Comparison of ENCODE assay signal across 7 mouse cellular contexts in genomic region chr5:97935140-97936129, GRCm38 (mm10).
DNase-seq lines count a peak whose midpoint lies in the region; ATAC-seq and TF ChIP-seq lines count a peak whose summit lies in the region.

No protein-coding gene starts in this region.

- H3K4me3 ChIP-seq in ES-E14 (ENCODE audit: insufficient read depth in 1 of 2, low read depth in 1 of 2, low read length in 2 of 2, poor library complexity in 1 of 2, severe bottlenecking in 1 of 2) = peak overlapping the region; percentile 53 to 62
- no peak overlapping the region for H3K4me3 ChIP-seq in embryonic fibroblast, embryonic 13.5 days (ENCODE audit: insufficient read depth, low read length)
- peak overlapping the region; percentile 50 for H3K4me3 ChIP-seq in hindbrain, postnatal 0 days (ENCODE audit: low read length)
- H3K4me3 ChIP-seq in limb, embryonic 10.5 days = peak overlapping the region; percentile 63
- peak overlapping the region; percentile 53 for H3K4me3 ChIP-seq in midbrain, embryonic 12.5 days
- peak overlapping the region; percentile 42 for H3K4me3 ChIP-seq in stomach, embryonic 14.5 days (ENCODE audit: low read depth, low read length)

- WGBS in hindbrain, postnatal 0 days = 3% methylated on average over 56 of the region's 56 CpGs
- WGBS in limb, embryonic 10.5 days = 3% methylated on average over 56 of the region's 56 CpGs
- WGBS in midbrain, embryonic 12.5 days = 2% methylated on average over 53 of the region's 56 CpGs
- 4% methylated on average over 55 of the region's 56 CpGs for WGBS in stomach, embryonic 14.5 days

- DNase-seq in ES-E14 (ENCODE audit: low read depth, low spot score) = peak; percentile 34
- peak; percentile 51 for DNase-seq in adrenal gland, postnatal 14 days
- DNase-seq in hindbrain, postnatal 0 days (ENCODE audit: low spot score) = peak; percentile 68
- DNase-seq in limb, embryonic 10.5 days (ENCODE audit: low spot score) = peak; percentile 73

- H3K27me3 ChIP-seq in hindbrain, postnatal 0 days (ENCODE audit: insufficient read depth, low read length) = 0 out of 2 replicates have a peak, but pooled peaks cover 4% of the 10 kb centered on the region
- peaks cover 21% of the 10 kb centered on the region; the same call in 1 of the 2 replicates for H3K27me3 ChIP-seq in limb, embryonic 10.5 days (ENCODE audit: low read depth, poor library complexity, severe bottlenecking)
- H3K27me3 ChIP-seq in midbrain, embryonic 12.5 days = peaks cover 9% of the 10 kb centered on the region
- H3K27me3 ChIP-seq in stomach, embryonic 14.5 days (ENCODE audit: control insufficient read depth, insufficient read depth, low read length) = no peaks in the 10 kb centered on the region

- no peaks in the 10 kb centered on the region for H3K9me3 ChIP-seq in ES-E14 (ENCODE audit: control insufficient read depth, insufficient read depth, low read depth, low read length)
- H3K9me3 ChIP-seq in hindbrain, postnatal 0 days (ENCODE audit: low read length) = no peaks in the 10 kb centered on the region
- H3K9me3 ChIP-seq in limb, embryonic 10.5 days (replicated peaks) = no peaks in the 10 kb centered on the region
- no peaks in the 10 kb centered on the region for H3K9me3 ChIP-seq in midbrain, embryonic 12.5 days
- H3K9me3 ChIP-seq in stomach, embryonic 14.5 days (ENCODE audit: control insufficient read depth, low read depth, low read length) = no peaks in the 10 kb centered on the region

- TF ChIP-seq POLR2A in embryonic fibroblast, embryonic 13.5 days (IDR thresholded peaks at IDR 0.05; ENCODE audit: low read depth, low read length) = no peak

- peak overlapping the region; percentile 69 for H3K4me2 ChIP-seq in hindbrain, postnatal 0 days (ENCODE audit: low read depth, low read length)
- H3K4me2 ChIP-seq in midbrain, embryonic 12.5 days (replicated peaks) = peak overlapping the region; percentile 90
- peak overlapping the region; percentile 86 for H3K4me2 ChIP-seq in stomach, embryonic 14.5 days (replicated peaks; ENCODE audit: low read depth, low read length)

- peak overlapping the region; percentile 20 for H3K9ac ChIP-seq in ES-E14 (ENCODE audit: insufficient read depth, low read depth, low read length, poor library complexity, severe bottlenecking)
- peak overlapping the region; percentile 44 for H3K9ac ChIP-seq in hindbrain, postnatal 0 days (replicated peaks; ENCODE audit: low read length)
- H3K9ac ChIP-seq in midbrain, embryonic 12.5 days (replicated peaks) = peak overlapping the region; percentile 46
- no peak overlapping the region; the same call in 1 of the 2 replicates for H3K9ac ChIP-seq in stomach, embryonic 14.5 days (replicated peaks; ENCODE audit: low read depth, low read length)

- no peaks in the 10 kb centered on the region for H3K36me3 ChIP-seq in ES-E14 (ENCODE audit: control insufficient read depth, insufficient read depth, low read length, poor library complexity, severe bottlenecking)
- H3K36me3 ChIP-seq in hindbrain, postnatal 0 days (ENCODE audit: insufficient read depth, low read length) = no peaks in the 10 kb centered on the region
- H3K36me3 ChIP-seq in limb, embryonic 10.5 days = peaks cover 9% of the 10 kb centered on the region
- H3K36me3 ChIP-seq in midbrain, embryonic 12.5 days = no peaks in the 10 kb centered on the region
- peaks cover 7% of the 10 kb centered on the region; the same call in 1 of the 2 replicates for H3K36me3 ChIP-seq in stomach, embryonic 14.5 days (ENCODE audit: control insufficient read depth, insufficient read depth, low read length)

- ATAC-seq in hindbrain, postnatal 0 days = peak; percentile 80
- ATAC-seq in midbrain, embryonic 12.5 days (ENCODE audit: low FRiP score, low read depth) = peak; percentile 93
- ATAC-seq in stomach, embryonic 14.5 days (ENCODE audit: insufficient number of reproducible peaks, insufficient read depth, low FRiP score, low read depth) = peak; percentile 81; the same call in 1 of the 2 replicates

- no peak overlapping the region for H3K27ac ChIP-seq in ES-E14 (ENCODE audit: insufficient read depth, low read depth, low read length, poor library complexity, severe bottlenecking)
- H3K27ac ChIP-seq in embryonic fibroblast, embryonic 13.5 days (ENCODE audit: insufficient read depth, low read length) = no peak overlapping the region
- no peak overlapping the region for H3K27ac ChIP-seq in hindbrain, postnatal 0 days
- H3K27ac ChIP-seq in limb, embryonic 10.5 days = peak overlapping the region; percentile 78
- H3K27ac ChIP-seq in midbrain, embryonic 12.5 days (replicated peaks) = peak overlapping the region; percentile 15; the same call in 1 of the 2 replicates
- H3K27ac ChIP-seq in stomach, embryonic 14.5 days (ENCODE audit: low read length) = no peak overlapping the region

- in situ Hi-C loops in ES-E14 (cut with MboI; ENCODE audit: low sequenced_read_pairs in 2 of 2, unreplicated experiment in 2 of 2) = no loop called here

- TF ChIP-seq CTCF in embryonic fibroblast, embryonic 13.5 days (IDR thresholded peaks at IDR 0.05; ENCODE audit: borderline replicate concordance, insufficient read depth, low read length) = peak; percentile 42; the same call in 1 of the 2 replicates
- peak; percentile 55 for TF ChIP-seq CTCF in hindbrain, postnatal 0 days (IDR thresholded peaks at IDR 0.05; ENCODE audit: low read depth)

- H3K4me1 ChIP-seq in ES-E14 (ENCODE audit: control insufficient read depth in 2 of 2, insufficient read depth in 2 of 2, low read length in 2 of 2, poor library complexity in 1 of 2) = no peaks in the 10 kb centered on the region
- H3K4me1 ChIP-seq in embryonic fibroblast, embryonic 13.5 days (ENCODE audit: control insufficient read depth, insufficient read depth, low read length) = no peaks in the 10 kb centered on the region
- no peaks in the 10 kb centered on the region for H3K4me1 ChIP-seq in hindbrain, postnatal 0 days (ENCODE audit: insufficient read depth, low read length)
- H3K4me1 ChIP-seq in limb, embryonic 10.5 days = peaks cover 25% of the 10 kb centered on the region
- peaks cover 11% of the 10 kb centered on the region for H3K4me1 ChIP-seq in midbrain, embryonic 12.5 days
- no peaks in the 10 kb centered on the region for H3K4me1 ChIP-seq in stomach, embryonic 14.5 days (ENCODE audit: control insufficient read depth, insufficient read depth, low read length)

TF ChIP-seq in ES-E14, 5 proteins besides CTCF, POLR2A, EP300 and RAD21:
- TF ChIP-seq ZNF384 (IDR thresholded peaks at IDR 0.05; ENCODE audit: low read depth, low read length) = no peak
- no peak for TF ChIP-seq HCFC1 (IDR thresholded peaks at IDR 0.05; ENCODE audit: borderline replicate concordance, insufficient read depth, low read length)
- no peak for TF ChIP-seq CHD2 (IDR thresholded peaks at IDR 0.05; ENCODE audit: low read depth, low read length)

Comparison
In these comparisons a context has a peak if more than half of its experiments do, and no peak if none do; other contexts are left out.
1. H3K27ac ChIP-seq: peak in limb, embryonic 10.5 days (single experiment) and midbrain, embryonic 12.5 days (single experiment); none in ES-E14 (single experiment), embryonic fibroblast, embryonic 13.5 days (single experiment), hindbrain, postnatal 0 days (single experiment) and stomach, embryonic 14.5 days (single experiment).
2. Peak in every context shown above with its lines, with median percentiles within 50 percentile points of each other: DNase-seq, ATAC-seq and H3K4me2 ChIP-seq.